Mouse (Mus musculus) spleen, postnatal 4 days (tissue): ENCODE results near the gene 1700113H08Rik.
A peak's percentile ranks its signal among the peaks of the same experiment; 100 is the strongest.

ENCODE experiments used
- DNase-seq, 2 experiments: peaks; one replicate each; pipeline ENCODE4 v3.0.0; 2022; ENCODE audit warnings: low spot score in 2 of 2

1700113H08Rik gene

DNA sequence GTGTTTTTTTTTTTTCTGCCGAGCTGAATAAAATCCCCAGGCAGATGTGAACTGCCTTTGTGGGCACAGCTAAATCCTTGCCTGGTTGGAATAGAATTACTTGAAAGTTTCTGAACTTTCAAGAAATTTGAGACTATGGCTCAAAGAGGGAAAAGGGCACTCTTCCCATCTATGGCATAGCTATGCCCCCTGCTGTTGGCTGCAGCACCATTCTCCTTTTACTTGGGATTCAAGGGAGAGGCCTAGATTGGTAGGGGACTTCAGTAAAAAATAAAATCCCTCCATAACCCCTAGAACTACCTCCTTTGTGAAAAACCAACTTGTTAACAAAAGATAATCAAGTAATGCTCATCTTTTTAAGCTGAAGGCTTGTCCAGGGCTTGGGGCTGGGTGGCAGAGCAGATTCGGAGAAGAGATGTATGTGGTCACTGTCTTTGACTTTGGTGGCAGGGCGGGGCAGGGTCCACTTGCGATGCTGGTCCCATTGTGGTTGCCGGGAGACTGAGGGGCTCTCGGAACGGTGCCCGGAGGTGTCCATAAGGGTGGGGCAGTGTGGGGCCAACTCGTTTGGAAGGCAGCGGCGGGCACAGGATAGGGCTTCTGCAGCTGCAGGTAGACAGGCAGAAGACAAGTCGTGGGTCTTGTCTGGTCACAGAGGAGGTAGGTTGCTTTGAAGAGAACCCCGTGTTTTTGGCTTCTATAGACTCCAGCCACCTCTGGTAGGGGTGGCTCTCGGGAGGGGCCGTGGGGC, at the start of gene 1700113H08Rik:
Gene 1700113H08Rik, plus strand, starts transcription at position 546 of the 751 bp plus-strand sequence.
- no peak for DNase-seq

DNA sequence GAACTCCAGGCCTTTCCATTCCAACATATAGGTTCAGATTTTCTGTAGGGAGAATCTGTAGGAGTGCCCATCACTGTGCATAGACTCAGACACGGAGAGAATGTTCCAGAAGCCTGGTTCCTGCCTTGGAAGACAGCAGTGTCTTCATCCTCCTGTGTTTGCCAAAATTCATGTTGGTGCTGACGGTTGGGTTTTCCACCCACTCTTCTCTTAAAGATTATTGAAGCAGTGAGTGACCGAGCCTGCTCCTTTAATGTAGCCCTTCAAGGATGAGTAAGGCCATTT, 49.7 kb upstream of the 1700113H08Rik start:
- no peak for DNase-seq

DNA sequence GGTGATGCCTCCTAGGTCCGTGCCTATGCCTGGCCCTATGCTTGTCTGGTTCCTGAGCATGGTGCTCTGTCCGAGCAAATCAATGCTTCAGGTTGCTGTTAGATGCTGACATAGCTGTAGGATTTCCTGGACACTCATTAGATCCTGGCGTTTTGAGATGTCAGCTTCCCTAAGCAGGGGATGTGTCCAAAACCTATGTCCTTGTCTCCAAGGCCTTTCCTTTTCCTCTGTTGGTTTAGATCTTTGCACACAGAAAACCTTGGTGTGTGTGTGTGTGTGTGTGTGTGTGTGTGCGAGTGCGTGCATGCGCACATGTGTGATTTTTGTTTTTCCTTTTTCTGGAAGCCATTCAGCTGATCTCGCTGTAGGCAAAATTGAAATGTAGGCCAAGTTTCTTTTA, 45.8 kb upstream of the 1700113H08Rik start:
- DNase-seq, result no peak

DNA sequence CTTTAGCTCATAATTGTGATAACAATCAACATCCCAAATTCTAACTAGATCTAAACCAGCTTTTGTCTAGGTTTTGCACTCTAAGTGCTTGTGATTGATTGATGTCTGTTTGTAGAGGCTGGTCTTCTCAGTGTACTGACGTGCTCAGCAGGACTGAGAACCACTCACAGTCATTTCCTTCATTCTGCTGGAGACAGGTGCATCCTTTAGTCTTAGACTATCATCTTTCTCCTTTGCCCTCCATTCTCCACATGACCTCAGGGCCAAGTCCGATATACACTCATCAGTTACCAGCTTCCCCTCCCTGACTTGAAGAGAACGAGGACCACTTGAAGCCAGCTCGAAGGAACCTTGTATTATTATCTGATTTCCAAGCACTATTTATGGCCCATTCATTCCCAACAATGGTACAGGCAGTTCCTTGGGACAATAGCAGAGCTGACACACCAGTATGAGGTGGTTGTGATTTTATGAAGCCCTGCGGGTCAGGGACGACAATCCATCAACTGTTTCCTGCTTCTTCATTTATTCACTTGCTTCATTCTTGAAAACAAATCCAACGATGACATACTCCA, 43.4 kb upstream of the 1700113H08Rik start:
- DNase-seq, result no peak

DNA sequence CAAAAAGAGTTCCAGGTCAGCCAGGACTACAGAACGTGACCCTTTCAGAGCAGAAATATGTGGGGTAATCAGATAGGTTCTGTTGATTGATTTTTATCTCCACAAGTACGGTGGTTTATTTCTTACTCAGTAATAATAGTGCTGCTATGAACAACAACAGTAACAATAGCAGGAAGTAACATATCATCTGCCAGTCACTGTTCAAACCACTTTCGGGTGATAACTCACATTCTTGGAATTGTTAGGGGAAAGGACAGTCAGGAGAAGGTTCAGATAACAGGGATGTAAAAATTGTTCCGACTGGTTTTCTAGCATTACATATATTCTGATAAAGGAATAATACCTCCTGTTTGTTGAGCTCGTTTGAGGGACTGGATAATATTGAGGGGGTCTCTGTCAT, 42.4 kb upstream of the 1700113H08Rik start:
- DNase-seq, result no peak

DNA sequence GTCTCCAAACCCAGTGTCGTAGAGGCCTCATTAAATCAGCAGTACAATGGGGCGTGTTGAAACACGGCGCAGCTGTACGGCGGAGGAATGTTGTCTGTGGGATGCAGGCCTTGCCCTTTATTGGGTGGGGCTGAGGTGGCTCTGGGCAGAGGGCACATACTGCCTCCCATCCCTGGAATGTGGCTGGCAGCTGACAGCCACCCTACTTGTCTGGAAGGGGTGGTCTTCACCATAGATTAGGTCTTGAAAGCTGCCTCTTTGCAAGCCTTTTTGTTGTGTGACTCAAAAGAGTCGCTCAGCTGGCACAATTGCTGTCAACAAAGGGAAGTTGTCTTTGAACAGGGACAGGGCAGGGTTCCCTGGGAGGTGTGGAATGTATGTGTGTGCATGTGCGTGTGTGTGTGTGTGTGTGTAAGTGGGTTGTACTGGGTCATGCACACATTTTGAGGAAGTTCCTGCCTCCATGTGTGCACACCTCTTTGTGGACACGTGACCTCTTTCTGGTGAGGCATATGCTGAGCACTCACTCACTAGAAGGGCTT, 41.6 kb upstream of the 1700113H08Rik start:
- DNase-seq, result no peak

DNA sequence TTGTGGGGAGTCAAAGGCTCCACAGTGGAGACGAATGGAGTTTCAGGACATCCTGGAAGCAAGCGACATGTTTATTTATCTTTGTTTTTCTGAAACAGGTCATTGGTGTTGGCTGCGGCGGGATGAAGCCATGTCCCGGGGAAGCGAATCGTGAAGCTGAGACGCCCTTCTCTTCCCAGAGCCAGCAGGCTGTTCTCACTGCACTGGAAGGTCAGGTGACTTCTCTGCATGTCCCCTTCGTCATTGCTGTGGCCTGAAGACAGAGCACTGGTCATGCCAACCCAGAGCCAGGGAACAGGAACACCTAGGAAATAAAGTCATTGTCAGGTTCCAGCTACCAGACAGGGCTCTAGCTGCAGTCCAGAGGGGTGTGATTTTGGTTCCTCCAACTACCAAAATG, 39.0 kb upstream of the 1700113H08Rik start:
- DNase-seq, result no peak

DNA sequence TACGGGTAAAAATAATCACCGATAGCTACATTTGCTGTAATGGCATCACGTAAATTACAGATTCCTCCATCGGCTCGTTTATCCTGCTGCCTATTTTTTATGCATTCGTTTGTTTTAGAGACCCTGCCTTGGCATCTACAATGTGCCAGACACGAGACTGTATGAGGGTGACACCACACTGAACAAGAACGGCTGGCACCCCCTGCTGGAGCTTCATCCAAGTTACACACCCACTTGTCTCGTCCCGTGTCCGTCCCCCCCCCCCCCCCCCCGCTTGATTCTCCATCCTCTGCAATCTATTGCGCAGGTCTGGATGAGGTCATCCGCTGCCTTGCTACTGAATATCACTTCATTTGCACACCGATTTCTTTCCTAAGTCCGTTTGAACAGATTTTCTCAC, 37.1 kb upstream of the 1700113H08Rik start:
- DNase-seq, result peak in 1 of 2 experiments; percentile 19

DNA sequence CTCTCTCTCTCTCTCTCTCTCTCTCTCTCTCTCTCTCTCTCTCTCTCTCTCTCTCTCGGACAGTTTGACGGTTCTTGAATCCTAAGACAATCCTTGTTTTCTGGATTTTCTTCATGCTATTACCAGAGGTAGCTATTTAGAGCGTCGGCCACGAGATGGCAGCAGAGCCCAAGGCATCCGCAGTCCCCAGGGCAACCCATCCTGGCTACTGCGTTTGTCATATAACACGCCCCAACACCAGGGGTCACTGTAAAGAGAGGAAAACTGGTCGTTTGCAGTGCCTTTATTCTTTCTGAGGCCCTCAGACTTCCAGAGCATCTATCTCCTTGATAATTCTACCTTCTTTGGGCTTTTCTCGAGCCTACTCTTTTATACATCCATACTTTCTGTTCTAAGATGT, 33.0 kb upstream of the 1700113H08Rik start:
- DNase-seq, result peak; percentile 65 to 86

DNA sequence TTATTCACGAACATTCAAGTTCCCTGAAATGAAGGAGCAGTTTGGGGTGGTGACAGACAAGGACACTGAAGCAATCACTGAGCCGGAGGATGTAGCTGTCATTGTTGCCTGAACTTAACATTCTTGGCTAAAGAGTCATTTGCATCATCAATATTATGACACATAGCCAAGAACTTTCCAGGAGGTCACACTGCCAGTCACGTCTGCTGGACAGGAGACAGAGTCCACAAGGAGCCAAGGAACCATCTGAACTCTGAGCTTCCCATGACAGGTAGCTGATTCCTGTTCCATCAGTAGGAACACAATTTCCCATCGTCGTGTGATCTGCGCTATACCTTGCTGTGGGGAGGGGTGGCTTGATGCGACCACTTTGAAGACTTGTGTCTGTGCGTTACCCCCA, 25.1 kb upstream of the 1700113H08Rik start:
- DNase-seq, result no peak

DNA sequence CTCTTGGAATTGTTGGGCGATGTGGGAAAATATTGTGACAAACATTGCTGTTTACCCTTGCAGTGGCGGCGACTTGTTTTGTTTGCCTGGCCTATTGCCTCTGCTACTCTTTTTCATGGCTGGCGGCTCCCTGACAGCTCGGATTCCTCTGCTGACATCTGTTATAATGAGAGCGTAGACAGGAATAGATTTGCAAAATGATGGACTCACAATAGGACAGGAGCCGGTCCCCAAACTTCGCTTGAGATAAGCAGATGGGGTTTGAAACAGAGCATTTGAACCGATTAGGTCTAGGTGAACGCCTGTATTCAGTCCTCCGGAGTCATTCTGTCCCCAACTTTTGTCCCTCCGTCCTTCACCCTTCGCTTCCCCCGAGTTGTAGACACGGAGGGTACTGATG, 22.0 kb upstream of the 1700113H08Rik start:
- no peak for DNase-seq

DNA sequence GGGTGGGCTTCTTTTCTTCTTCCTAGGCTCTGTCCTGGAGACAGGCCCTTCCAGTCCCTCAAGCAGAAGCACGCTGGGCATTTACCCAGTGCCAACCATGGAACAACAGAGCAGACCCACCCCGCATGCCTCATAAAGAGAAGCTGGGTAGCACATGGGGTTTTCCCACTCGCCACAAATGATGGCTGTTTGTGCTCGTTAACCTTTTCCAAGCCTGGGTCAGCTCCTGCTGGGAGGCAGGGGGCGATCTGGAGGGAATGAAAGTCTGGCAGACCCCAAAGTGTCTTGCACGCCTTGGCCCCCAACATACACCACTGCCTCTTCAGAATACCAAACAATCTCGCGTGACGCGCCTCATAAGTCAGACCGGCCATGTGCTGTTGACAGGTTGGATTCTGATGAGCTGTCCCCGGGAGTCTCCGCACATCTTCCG, 21.6 kb upstream of the 1700113H08Rik start:
- DNase-seq, result no peak

DNA sequence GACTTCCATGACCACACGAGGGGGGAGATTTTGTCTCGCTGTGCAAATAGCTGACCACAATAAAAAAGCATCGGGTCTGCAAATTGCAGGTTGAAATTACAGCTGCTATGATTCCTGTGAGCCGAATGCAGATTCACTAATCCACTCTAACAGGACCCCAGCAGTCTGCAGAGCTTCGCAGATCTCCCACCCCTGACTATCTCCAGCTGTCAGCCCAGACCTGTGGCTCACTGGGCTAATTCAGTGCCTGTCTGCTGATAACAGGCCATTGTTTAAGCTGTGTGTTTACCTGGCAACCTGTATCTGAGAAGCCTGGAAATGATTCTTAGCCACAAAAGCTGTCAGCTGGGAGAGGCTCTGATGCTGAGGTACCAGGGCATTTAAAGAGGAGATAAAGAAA, 20.8 kb upstream of the 1700113H08Rik start:
- no peak for DNase-seq

DNA sequence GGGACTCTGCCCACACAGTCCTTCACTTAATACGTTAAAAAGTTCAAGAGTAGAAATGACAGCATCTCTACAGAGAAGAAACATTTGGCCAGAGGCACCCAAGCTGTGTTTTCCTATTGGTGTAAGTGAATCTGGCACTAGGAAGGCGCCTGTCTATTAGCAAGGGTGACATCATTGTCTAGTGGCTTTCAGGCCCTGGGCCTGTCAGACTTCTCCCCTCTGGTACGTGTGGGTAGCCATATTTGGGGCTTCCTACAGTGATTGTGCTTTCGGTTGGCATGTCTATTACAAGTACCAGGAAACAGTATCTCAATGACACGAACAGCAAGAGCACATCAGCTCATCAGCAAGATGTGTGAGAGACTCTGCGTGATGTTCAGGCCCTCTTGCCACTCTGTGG, 18.5 kb upstream of the 1700113H08Rik start:
- DNase-seq, result no peak

DNA sequence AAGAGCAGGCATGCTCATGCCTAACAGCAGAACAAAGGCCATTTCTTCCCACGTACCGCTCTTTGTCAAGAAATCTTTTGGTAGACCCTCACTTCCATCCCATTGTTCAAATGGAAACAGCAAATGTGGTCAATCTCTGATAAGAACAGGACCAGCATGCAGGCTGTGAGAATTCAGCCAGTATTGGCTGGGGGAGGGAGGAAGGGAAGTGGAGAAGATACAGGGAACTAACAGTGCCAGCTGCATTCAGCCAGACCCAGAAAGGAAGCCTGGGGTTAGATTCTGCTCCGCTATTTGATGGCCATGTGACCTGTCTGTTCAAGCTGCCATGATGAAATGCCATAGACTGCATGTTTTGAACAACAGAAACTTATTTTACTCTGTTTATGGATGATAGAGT, 18.0 kb upstream of the 1700113H08Rik start:
- DNase-seq, result no peak

DNA sequence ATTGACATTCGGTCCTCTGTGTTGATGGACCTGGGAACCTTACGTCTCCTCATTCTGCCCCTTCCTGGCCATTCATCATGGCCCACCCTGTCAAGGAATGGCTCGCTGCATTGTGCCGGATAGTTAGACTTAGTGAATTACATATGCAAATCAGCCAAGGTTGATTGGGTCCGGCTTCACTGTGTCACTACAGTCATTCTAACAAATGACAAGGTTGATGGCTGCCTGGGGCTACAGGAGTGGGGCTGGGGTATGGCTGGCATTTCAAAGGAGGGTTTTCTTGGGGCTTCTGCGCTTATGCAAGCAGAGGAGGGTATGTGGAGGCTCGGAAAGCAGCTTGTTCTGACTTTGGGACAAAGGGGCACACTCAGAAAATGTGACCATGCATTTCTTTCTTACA, 16.6 kb upstream of the 1700113H08Rik start:
- DNase-seq, result no peak

DNA sequence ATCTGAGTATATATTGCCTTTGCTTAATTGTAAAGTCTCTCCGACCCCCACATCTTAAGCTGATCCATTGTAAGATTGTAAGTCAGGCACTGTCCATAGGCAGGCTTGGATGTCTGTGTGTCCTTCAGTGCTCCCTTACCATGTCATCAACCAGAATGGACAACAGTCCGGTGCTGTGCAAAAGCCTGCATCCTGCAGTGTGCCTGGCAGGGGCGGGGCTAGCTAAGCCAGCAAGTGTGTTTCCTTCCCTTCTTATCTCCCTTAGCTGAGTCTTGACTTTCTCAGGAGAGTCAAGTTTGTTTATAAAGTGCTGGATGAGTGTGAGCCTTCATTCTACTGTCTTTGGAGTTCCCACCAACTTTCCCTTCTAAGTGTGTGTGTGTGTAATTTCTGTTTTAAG, 12.6 kb upstream of the 1700113H08Rik start:
- no peak for DNase-seq

DNA sequence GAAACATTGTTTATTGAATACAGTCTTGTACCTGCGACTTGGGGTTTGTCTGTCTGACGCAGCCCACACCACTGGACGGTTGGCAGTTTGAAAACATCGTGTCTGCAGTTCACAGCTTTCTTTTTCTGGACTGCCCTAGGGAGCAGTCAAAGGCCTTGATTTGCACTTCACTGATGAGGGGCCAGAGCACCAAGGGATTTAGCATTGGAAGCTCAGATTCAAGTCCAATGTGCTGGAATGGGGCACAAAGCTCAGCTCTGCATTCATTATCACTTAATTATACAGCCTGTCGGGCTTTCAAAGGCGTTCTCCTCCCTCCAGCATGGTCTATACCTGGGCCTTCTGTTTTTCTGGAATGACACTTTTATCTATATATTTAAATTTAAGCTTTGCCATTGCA, 11.4 kb upstream of the 1700113H08Rik start:
- DNase-seq, result no peak

DNA sequence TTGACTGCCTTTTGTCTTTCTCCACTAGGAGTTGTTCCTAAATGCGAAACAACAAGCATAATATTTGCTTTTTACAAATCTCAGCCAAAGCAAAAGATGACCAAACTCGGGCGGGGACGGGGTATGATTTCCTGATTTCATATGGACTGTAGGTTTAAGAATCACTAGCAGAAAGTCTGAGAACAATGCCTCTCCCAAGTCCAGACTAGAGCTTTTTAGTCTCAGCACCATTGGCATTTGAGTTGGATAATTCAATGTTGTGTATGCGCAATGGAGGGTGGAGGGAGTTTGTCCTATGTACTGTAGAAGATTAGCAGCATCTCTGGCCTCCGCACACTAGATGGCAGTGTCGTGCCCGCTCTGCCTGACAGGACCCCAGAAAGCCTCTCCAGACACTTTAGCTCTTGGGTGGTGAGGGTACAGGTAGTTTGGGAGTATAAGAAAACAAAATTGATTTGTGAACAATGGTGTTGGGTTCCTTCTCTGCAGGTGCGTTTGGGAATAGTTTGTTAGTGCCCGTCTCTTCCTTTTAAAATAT, 10.8 kb upstream of the 1700113H08Rik start:
- no peak for DNase-seq

DNA sequence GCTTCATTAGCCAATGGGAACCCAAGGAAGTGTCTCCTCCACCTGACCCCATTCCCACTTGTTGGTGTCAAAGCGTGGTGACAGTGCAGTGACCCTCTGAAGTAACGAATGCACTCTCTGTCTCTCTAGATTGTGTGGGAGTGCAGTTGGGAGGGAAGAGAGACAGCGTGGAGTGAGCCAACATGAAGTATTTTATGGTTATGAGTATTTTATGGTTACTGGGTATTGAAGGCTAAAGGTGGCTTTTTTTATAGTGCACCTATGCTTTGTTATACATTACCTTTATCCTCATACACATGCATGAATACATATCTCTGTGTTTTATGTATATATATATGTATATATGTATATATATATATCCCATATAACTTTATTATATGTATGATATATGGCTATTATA, 8.7 kb upstream of the 1700113H08Rik start:
- DNase-seq, result no peak

DNA sequence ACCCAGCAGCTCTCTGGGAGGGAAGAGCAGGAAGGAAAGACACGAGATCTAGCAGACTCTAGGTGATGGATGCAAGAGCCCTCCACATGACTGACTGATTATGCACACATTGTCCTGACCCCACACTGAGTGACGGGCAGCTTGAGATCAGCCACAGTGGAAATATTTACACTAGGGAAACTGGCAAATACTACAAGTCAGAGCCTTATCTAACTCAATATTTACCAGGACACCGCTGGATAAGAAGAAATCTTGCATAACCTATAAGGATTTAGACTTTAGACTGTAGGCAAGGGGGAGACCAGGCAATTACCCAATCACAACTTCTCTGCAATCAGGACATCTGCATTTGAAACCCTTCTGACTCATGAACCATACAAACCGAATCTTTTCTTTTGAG, 6.1 kb upstream of the 1700113H08Rik start:
- no peak for DNase-seq

DNA sequence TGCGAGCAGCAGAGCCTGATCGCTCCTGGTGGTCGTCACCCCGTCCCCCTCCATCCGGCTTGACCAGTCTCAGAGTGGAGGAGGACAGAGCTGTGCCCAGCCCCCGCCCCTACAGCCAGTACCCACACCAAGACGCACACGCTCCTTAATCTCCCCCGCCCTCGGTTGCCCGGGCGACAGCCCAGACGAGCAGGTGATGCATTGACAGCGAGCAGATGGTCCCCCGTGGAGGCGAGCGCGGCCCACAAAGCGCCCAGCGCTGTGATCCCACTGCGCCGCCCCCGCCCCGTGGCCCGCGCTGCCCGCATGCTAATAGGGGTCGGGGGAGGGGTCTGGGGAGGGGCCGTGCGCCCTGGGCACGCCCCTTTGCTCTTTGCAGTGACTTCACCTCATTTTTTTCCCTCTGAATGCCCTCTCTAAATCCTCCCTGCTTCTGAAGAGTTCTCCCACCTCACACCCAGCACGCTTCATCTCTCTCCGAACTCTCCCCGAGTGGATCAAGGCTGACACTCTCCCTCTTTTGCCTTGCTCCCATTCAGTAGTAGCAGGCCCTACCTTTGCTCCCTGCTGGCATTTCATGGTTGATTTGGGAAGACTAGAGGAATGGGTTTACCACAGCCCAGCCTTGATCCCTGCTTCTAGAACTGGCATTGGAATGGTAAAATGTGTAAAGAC, 543 bp downstream of the 1700113H08Rik start:
- no peak for DNase-seq

DNA sequence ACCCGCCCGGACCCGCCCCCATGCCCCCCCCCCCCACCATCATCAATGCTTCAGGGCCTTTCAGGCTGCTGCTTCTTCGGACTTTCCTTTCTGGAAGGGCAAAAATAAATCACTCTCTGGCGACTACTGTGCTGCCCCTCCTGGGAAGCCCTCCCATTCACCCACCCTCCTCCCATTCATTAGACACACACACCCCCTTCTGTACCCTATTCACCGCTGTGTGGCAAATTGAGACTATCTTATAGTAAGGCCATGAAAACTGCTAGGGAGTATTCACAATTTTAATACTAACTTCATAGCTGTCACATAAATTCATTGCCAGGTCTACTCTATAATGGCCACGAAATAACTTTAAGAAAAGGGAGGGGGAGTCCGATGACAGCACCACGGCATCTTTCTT, 1.1 kb downstream of the 1700113H08Rik start:
- no peak for DNase-seq
